Mouse (Mus musculus) cerebral cortex, adult 2 months (tissue): ENCODE measurements around the gene Fmnl2.

Experiments used
- WGBS: fragments of 180-500 bp; shearing (Covaris S2); methylation state at CpG from one replicate; pipeline ENCODE4 v1.1.7; 2018; 5-methylcytosine and 5-hydroxymethylcytosine counted together

Gene Fmnl2

DNA sequence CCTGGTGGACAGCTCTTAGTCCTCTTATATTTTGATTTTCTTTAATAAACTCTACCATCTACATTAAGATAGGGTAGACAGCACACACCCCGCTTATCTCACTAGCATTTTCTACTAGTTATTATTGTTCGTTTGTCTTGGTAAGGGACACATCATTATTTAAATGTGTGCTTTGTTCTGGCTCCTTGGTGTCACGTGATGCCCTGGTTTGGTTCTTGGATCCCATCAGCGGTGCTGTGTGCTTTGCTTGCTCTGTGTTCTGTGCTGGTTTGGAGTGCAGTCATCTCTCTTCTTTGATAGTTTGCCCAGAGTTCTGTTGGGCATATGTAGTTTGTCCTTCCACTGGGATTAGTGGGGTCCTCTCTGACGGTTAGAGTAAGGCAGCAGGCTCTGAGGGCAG, 57.9 kb downstream of the Fmnl2 start:
- WGBS, result 72% methylated on average over 5 of the region's 5 CpGs

DNA sequence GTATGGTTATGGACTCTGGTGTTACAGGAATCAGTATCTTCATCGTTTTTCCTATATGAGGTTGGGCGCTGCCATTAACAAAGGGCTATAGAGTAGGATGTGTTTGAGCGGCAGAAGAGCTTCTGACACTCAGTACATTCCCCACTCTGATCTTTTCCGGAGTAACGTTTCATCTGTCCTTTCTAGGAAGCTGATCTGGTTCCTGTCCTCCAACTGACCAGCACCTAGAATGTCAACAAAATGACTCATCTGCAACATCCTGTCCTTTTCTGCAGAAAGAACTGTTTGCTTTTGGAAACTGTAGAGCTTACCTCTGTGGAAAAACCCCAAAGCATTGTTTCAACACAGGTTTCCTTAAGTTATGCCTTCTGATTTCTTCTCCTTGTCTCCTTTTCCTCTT, 60.4 kb downstream of the Fmnl2 start:
- 67% methylated on average over 5 of the region's 5 CpGs for WGBS

- WGBS, result 76% methylated on average over 5 of the region's 5 CpGs
Measured at GRCm38 (mm10) chr2:52920701-52921435, 63.2 kb downstream of the Fmnl2 start.

GRCm38 (mm10) chr2:52925062-52925461, 67.4 kb downstream of the Fmnl2 start:
- 98% methylated on average over 3 of the region's 3 CpGs for WGBS

GRCm38 (mm10) chr2:52927381-52927780, 69.7 kb downstream of the Fmnl2 start:
- 66% methylated on average over 3 of the region's 3 CpGs for WGBS

DNA sequence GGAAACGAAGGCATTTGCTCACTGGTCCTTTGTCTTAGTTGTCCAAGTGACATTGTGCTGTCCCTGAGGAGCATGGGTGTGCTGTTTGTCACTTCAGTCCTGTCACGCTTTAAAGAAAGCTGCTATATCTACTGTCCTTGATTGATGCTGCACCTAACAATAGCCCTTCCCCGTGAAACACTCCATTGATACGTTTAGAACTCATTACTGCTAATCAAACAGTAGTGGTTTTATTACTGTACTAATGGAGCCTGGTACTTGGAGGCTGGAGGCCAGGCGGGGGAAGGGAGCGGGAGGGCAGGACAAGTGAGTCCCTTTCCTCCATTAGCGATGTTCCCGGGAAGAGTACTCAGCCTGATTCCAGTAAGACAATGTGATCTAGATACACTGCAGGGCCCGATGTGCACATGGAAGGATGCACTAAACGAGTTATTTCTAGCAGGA, 70.2 kb downstream of the Fmnl2 start:
- WGBS, result 57% methylated on average over 10 of the region's 10 CpGs

- WGBS, result 74% methylated on average over 3 of the region's 3 CpGs
Measured at GRCm38 (mm10) chr2:52928401-52928800, 70.7 kb downstream of the Fmnl2 start.

- 56% methylated on average over 5 of the region's 5 CpGs for WGBS
Measured at GRCm38 (mm10) chr2:52930106-52930868, 72.6 kb downstream of the Fmnl2 start.

DNA sequence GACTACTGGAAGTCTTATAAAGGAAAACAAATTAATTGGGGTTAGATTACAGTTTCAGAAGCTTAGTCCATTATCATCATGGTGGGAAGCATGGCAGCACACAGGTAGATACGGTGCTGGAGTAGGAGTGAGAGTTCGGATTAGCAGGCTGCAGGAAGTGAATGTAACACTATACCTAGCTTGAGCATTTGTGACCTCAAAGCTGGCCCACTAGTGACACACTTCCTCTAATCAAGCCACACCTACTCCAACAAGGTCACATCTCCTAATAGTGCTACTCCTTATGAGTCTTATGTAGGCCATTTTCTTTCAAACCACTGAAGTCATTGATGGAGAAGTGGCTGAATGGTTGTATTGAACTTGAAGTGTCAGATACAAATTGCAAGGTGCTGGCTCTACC, 73.7 kb downstream of the Fmnl2 start:
- WGBS, result 85% methylated on average over 2 of the region's 2 CpGs

DNA sequence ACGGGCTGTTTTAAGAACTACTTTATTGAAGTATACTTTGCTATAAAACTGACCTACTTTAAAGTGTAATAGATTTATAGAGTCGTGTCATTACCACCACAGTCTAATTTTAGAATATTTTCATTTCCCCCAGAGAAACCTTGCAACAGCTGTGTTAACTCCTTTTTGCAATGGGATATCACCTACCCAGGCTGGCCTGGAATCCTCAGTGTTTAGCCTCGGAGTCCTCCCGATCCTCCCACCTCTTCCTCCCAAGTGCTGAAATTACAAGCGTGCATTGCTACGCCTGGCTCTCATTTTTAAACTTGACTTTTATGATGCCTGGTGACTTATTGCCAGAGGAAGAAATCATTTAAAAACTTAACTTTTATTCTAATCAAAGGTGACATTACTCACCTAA, 78.2 kb downstream of the Fmnl2 start:
- WGBS, result 55% methylated on average over 6 of the region's 6 CpGs

GRCm38 (mm10) chr2:52938351-52939074, 80.9 kb downstream of the Fmnl2 start:
- 45% methylated on average over 6 of the region's 6 CpGs for WGBS

DNA sequence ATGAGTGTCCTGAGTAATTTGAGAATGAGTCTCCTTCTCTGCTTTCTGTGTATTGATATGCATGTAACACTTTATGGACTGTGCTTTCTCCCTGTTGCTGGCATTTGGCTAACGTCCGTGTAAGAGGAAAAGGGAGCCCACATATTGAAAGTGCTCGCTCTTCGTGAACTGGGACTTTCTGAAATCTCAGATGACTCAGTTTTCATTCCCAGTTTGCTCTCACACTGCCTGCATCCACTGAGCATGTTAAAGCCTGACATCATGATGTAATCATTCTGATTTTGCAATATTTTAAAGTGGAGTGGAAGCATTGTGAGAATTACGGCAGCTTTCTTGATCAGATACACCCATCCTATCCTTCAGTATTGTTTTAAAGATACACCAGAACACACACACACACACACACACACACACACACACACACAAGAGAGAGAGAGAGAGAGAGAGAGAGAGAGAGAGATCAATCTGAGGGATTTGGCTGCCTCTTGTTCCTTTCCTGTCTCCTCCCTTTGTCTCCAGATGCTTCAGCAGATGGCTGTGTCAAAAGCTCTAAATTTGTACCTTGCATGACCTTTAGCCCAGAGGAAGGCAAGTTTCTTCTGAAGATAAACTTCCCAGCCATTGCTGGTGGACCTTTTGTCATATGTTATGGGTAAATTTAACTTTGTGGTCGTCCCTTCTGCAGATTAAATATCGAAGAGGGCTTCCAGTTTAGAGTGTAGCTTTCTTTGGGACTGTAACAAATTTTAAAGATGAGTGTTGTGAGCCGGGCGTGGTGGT, 86.2 kb downstream of the Fmnl2 start:
- 35% methylated on average over 9 of the region's 9 CpGs for WGBS

- 85% methylated on average over 5 of the region's 5 CpGs for WGBS
Measured at GRCm38 (mm10) chr2:52944594-52944993, 86.9 kb downstream of the Fmnl2 start.

GRCm38 (mm10) chr2:52946074-52946473, 88.4 kb downstream of the Fmnl2 start:
- WGBS, result 61% methylated on average over 2 of the region's 2 CpGs

- WGBS, result 73% methylated on average over 11 of the region's 11 CpGs
Measured at GRCm38 (mm10) chr2:52946524-52947186, 89.0 kb downstream of the Fmnl2 start.

- 97% methylated on average over 3 of the region's 3 CpGs for WGBS
Measured at GRCm38 (mm10) chr2:52948406-52948805, 90.7 kb downstream of the Fmnl2 start.

DNA sequence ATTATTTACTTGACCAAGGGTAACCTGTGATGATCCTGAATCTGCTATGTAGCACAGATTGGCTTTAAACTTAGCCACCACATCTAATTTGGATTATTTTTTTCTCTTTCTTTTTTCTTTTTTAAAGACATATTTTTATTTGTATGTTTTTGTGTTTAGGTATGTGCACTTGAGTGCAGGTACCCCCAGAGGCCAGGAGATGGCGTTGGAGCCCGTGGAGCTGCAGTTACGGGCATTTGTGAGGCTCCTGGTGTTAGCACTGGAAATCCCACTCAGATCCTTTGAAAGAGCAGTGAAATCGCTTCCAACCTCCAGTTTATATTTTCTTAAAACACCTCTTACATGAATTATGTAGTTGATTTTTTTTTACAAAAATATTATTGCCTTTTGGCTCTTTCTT, 91.9 kb downstream of the Fmnl2 start:
- WGBS, result 87% methylated on average over 4 of the region's 4 CpGs

DNA sequence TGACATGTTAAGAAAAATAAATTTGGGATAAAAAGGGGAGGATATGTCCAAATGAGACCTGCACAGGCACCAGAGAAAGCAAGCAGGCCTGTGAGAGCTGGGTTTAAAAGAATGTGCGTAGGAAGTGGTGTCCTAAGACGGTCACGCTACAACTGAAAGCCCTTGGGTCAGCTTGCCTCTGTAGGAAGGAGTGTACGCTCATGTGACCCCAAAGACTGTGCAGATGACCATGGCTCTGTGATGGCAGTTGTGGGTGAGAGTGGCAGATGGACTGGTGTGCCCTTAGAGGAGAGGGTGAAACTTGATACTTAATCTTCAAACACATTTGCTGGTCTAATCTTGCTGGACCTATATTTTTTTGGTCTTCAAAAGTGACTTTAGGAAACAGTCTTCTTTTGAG, 92.6 kb downstream of the Fmnl2 start:
- WGBS, result 88% methylated on average over 4 of the region's 4 CpGs

DNA sequence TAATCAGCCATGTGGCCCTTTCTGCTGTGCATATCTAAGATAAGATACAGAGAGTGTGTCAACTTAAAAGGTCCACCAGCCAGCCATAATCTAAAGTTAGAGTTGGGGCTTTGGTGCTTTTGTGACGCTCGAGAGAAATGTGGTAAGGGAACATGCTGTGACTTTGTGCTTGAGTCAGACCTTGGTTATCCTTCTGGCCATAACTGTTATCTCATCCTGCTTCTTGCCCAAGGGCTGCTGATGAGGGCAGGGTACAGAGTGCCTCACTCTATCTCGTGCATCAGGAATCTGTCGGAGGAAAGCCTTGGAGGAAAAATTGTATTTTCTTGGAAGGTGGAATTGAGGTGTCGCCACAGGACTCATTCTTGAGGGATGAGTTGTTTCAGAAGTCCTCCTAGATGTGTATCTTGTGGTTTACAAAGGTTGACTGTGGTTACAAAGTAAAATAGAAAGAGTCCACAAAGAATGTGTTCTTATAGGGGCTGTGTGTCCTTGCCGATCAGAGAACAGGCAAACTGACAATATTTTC, 94.6 kb downstream of the Fmnl2 start:
- 83% methylated on average over 6 of the region's 6 CpGs for WGBS

DNA sequence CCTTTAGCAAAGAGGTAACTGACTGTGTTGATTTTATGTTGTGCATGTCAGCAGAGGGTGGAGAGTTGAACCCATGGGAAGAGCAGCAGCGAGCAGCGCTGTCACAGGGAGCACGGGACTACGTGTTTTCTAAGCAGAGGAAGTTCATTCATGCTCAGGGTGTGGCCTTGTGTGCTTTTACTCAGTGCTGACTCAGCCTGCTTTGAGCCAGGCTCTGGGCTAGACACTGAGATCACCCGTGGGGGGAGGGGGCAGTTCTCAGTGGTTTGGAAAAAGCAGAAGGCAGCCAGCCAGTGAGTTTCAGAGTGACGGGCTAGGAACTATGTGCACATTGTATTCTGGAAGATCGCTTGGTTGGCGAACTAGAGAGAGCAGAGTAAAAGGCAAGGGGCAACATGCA, 97.4 kb downstream of the Fmnl2 start:
- WGBS, result 48% methylated on average over 8 of the region's 8 CpGs

DNA sequence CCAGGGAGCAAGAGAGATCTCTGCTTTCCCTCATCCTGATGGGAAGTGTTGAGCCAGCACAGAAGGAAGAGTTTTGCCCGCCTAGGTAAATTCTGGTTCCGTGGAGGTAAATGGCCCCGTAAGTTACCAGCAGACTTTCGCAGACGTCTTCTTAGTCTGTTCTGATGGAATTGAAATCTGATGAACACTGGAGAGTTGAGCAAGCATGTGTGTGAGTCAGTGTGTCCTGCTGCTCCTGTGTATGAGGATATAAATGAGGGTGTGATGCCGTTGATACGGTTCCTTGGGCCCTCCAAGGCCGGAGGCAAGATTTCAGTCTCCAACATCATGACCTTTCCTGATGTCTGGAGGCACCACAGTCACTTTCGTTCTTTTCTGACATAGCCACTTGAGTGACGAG, 98.2 kb downstream of the Fmnl2 start:
- WGBS, result 91% methylated on average over 10 of the region's 10 CpGs
